Mouse (Mus musculus): ENCODE results near the gene Mfge8.

Mfge8 gene

DNA sequence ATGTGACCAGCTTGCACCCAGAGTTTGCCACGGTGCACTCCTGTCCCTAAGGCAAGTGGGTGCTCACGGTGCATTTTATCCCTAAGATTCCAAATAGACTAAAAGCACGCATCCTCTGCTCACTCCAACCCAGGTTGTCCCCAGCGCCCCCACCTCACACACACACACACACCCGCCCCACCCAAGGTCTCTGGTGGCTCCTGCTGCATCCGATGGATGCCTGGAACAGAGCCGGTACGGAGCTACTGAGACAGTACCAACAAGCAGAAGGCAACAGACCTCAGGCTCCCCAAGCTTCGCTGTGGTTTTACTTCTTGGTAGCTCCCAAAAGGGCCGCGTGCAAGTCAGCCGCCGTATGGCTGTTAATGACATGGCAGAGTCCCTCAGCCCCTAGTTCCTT is 18.5 kb downstream of the Mfge8 start:
- DNase-seq (ENCODE audit: extremely low read depth, low read depth): no peak

DNA sequence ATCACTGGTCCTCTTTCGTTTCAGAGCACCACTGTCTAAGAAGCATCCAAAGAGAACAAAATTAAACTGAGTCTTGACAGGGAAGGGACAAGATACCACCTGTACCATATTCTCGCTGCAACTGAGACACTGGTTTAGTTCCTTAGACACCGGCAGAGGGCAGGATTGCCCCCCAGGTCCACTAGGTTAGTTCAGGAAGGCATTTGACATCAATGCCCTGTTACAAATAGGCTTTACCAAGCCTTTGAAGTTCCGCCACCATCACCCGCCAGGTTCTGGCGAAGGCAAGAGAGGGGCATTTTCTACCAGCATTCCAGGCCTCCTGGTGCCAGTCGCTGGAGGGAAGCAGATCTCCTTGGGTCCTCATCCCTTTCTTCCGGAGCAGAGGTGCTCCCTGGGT is 19.0 kb downstream of the Mfge8 start:
- no peak for DNase-seq (ENCODE audit: extremely low read depth, low read depth)

DNA sequence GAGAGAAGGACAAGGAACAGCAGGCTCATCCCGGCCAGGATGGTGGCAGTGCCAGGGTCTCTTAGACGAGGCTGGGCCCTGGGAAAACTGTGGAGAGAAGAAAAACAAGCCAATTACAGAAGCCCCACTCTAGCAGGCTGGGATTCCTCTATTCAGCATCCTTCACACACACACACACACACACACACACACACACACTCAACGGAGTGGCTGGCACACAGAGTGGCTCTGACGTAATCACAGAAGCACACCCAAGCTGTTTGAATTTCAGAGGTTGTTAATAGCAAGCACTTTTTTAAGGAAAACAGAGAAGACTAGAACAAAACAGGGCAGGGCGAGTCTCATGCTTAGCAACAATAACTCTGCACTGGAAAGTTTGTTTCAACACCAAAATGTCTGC is 25.4 kb downstream of the Mfge8 start:
- no peak for DNase-seq (ENCODE audit: extremely low read depth, low read depth)

DNA sequence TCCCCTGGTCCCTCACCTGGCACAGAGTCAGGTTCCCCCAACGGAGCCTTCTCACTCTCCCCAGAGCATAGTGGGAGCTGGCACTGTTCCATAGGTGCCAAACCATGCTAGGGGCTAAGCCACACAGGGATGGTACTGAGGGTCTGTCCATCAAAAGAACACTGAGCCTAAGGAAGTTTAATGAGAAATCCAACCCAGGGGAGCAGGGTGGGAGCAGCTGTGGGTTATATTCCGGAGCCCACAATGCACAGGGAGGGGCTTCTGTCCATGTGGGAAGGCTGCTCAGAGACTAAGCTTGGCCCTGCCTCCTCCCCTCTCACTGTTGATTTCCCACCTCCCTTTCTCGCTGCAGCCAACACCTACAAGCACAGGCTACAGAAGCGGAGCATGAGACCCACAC is 35.0 kb downstream of the Mfge8 start:
- no peak for DNase-seq (ENCODE audit: extremely low read depth, low read depth)

DNA sequence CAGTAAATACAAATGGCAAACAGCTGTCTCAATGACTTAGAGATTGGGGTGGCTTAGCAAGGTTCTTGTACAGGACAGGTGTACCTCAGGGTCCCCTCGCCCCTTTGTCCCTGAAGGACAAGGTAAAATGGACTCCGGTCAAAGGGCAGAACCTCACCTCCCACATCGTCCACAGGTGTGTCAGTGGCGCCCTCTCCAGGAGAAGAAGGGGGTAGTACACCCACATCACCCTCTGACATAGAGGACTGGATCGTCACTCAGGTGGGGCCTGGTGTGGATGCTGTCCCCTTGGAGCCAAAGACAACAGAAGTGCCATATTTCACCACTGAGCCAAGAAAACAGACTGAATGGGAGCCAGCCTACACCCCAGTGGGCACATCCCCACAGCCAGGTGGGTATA is 52.4 kb downstream of the Mfge8 start:
- no peak for DNase-seq (ENCODE audit: extremely low read depth, low read depth)

DNA sequence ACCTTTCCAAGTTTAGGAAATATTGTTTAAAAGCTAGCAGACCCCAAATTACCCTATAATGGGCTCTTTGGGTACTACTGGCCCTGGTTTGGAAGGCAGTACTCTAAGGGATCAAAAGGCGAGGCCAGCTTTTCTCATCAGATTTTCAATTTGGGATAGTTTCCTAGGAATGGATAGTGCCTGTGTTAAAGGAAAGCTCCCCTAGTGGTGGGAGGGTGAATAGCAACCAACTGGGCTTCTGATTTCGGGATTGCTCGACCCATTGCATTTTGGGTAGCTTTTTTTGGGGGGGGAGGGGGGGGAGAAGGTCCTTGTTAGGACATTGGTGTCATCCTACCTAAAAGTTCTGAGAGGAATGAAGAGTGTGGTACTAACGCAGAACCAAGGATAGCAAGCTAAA is 59.7 kb downstream of the Mfge8 start:
- no peak for DNase-seq (ENCODE audit: extremely low read depth, low read depth)
